Mouse (Mus musculus) ES-Bruce4 (cell line): ENCODE measurements at regions not wholly inside any gene's neighbourhood (a gene's known extent, or its start where the extent isn't known, plus 50 kb on each side); places are given as distances from the start of the nearest gene placed in this dataset.

Experiments used
- H3K27ac ChIP-seq: 2 replicates; pipeline ENCODE4 v1.5.1; 2012; ENCODE audit warnings: low read length, inconsistent platforms; ENCODE audit not compliant: insufficient read depth
- H3K27me3 ChIP-seq: 2 replicates; pipeline ENCODE4 v1.6.1; 2012; ENCODE audit warnings: mild to moderate bottlenecking, low read length, inconsistent platforms; ENCODE audit not compliant: control insufficient read depth, poor library complexity, insufficient read depth, severe bottlenecking
- H3K36me3 ChIP-seq: 2 replicates; pipeline ENCODE4 v1.6.1; 2012; ENCODE audit warnings: inconsistent platforms, mild to moderate bottlenecking, low read length, moderate library complexity; ENCODE audit not compliant: control insufficient read depth, poor library complexity, insufficient read depth, severe bottlenecking
- H3K4me1 ChIP-seq: one replicate; pipeline ENCODE4 v1.8.1; 2011; ENCODE audit warnings: low read length; ENCODE audit not compliant: control insufficient read depth, insufficient read depth
- H3K4me3 ChIP-seq: 2 replicates; pipeline ENCODE4 v1.5.1; 2011; ENCODE audit warnings: low read depth, mild to moderate bottlenecking, low read length
- H3K9ac ChIP-seq: 2 replicates; pipeline ENCODE4 v1.6.1; 2012; ENCODE audit warnings: low read depth, mild to moderate bottlenecking, inconsistent platforms; ENCODE audit not compliant: poor library complexity, severe bottlenecking
- H3K9me3 ChIP-seq: replicated peaks from 2 replicates; pipeline ENCODE4 v1.6.1; 2012; ENCODE audit warnings: mild to moderate bottlenecking, low read length, inconsistent platforms; ENCODE audit not compliant: control insufficient read depth, poor library complexity, insufficient read depth, severe bottlenecking
- CTCF ChIP-seq: IDR thresholded peaks from one replicate; pipeline ENCODE4 v1.8.1; 2011; ENCODE audit warnings: low read depth, low read length
- EP300 ChIP-seq: IDR thresholded peaks from 2 replicates; pipeline ENCODE4 v1.6.1; 2011; ENCODE audit warnings: low read depth, low read length; ENCODE audit not compliant: insufficient read depth
- POLR2A ChIP-seq: IDR thresholded peaks from one replicate; pipeline ENCODE4 v1.8.1; 2011; ENCODE audit warnings: low read length; ENCODE audit not compliant: insufficient read depth

DNA sequence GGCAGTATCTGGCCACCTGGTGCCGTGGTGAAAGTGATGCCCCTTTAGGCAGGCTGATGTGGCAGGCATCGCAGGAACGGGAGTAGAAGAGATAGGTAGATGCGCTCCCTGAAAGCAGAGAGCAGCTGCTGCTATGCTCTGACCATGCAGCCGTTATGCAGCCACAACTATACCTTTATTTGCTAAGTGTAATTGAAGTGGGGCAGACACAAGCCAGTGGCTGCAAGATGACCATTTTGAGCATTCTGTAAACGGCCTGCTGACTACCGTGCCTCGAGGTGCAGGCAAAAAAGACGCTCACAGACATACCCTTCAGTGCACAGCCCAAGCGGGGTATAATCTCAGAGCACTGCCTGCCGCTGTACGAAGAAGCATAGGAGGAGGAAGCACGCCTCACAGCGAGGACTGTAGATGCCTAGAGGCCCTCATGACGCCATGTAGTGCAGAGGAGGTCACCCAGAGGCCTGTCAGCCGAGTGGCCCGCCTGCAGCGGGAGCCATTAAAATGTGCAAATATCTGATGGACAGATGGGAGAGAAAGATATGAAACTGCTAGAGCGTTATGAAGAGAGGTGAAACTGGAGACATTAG is 170.9 kb downstream of the Spata18 start:
- Histone ChIP-seq H3K4me1 (no peaks in the 10 kb centered on the region), H3K9ac (no peak overlapping the region), H3K27ac (no peak overlapping the region), H3K9me3 (no peaks in the 10 kb centered on the region), H3K4me3 (no peak overlapping the region), H3K36me3 (no peaks in the 10 kb centered on the region), H3K27me3 (no peaks in the 10 kb centered on the region)
- TF ChIP-seq EP300 (no peak), CTCF (no peak), POLR2A (no peak)

GRCm38 (mm10) chr5:73823421-73823820 is 172.2 kb downstream of the Spata18 start:
- no peaks in the 10 kb centered on the region for H3K36me3 ChIP-seq
- no peak overlapping the region for H3K4me3 ChIP-seq
- no peak overlapping the region for H3K9ac ChIP-seq
- H3K9me3 ChIP-seq, result no peaks in the 10 kb centered on the region
- H3K27ac ChIP-seq, result no peak overlapping the region
- no peaks in the 10 kb centered on the region for H3K4me1 ChIP-seq
- no peak for TF ChIP-seq EP300
- TF ChIP-seq POLR2A, result no peak
- no peak for TF ChIP-seq CTCF
- H3K27me3 ChIP-seq, result no peaks in the 10 kb centered on the region

GRCm38 (mm10) chr5:73826941-73827340 is 175.8 kb downstream of the Spata18 start:
- no peaks in the 10 kb centered on the region for H3K9me3 ChIP-seq
- no peak overlapping the region for H3K9ac ChIP-seq
- no peak overlapping the region for H3K27ac ChIP-seq
- no peaks in the 10 kb centered on the region for H3K27me3 ChIP-seq
- H3K36me3 ChIP-seq, result no peaks in the 10 kb centered on the region
- no peak overlapping the region for H3K4me3 ChIP-seq
- TF ChIP-seq POLR2A (no peak), CTCF (no peak), EP300 (no peak)
- no peaks in the 10 kb centered on the region for H3K4me1 ChIP-seq

DNA sequence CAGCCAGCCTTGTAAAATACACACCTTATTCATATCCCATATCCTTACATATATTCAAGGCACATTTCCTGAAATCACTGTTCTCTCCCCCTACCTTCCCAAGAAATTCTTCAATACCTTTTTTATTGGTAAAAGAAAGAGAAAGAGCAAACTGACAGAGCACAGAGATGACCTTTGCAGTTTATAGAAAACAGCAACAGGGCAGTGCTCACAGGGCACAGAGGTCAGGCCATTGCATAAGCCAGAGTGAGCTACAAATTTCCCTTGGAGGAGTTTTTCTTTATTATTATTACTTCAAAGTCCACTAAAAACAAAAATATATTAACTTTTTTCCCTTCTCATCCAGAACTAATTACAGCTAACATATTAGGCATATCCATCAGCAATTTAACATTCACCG is 182.5 kb downstream of the Spata18 start:
- Histone ChIP-seq H3K9ac (no peak overlapping the region), H3K27ac (no peak overlapping the region), H3K9me3 (peaks cover 3% of the 10 kb centered on the region; the same call in 1 of the 2 replicates), H3K27me3 (no peaks in the 10 kb centered on the region), H3K4me1 (no peaks in the 10 kb centered on the region), H3K36me3 (no peaks in the 10 kb centered on the region), H3K4me3 (no peak overlapping the region)
- no peak for TF ChIP-seq CTCF
- no peak for TF ChIP-seq EP300
- no peak for TF ChIP-seq POLR2A

DNA sequence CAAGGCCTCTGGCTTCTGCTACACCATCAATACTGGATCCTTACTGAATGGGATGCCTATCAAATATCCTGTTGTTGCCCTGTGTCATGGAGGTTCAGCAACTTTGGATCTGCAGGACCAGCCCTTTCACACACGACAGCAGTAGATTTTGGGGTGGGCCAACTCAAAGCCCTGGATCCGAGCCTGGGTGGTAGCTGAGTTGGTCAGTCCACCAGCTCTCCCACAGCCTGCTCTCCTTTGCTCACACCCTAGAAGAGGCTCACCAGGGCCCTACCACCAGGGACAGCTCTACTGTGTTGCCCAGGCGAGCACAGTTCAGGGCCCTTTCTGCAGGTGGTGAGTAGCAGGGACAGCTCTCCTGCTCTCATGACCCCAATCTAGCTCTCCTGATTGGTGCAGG is 192.6 kb downstream of the Spata18 start:
- TF ChIP-seq EP300 (no peak), CTCF (no peak), POLR2A (no peak)

DNA sequence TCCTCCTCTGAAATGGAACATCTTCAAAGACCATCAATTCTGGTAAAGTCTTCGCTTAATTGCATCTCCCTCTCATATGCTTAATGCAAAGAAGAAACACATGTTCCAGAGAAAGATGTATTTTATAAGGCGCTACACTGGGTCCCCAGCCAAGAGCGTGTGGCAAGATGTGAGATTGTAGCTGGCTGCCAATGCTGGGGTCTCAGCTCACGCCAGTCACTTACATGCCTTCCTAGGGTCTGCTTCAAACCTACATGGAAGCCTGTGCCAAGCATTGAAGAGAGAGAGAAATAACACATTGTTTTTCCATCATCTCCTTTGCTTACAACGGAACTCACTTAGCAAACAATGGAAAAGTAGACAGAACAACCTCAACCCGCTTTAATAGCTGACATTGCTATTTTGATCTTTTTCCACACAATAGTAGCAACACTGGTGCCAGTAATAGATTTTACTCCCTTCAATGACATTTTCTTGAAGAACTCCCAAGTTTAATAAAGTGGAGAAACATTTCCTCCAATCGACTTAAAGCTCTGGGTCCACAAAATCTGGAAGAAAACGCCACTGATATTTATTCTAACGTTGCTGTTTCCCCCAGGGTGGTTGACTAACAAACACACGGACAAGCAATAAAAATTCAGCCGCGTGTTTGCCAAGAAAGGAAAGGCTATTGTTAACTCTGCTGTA is 195.1 kb downstream of the Spata18 start:
- Histone ChIP-seq H3K36me3 (no peaks in the 10 kb centered on the region), H3K9me3 (no peaks in the 10 kb centered on the region), H3K27me3 (no peaks in the 10 kb centered on the region), H3K27ac (no peak overlapping the region), H3K9ac (no peak overlapping the region), H3K4me1 (no peaks in the 10 kb centered on the region), H3K4me3 (no peak overlapping the region)
- TF ChIP-seq CTCF (no peak), POLR2A (no peak), EP300 (no peak)

More for the DNA sequence above, 192.6 kb downstream of the Spata18 start:
- no peak overlapping the region for H3K27ac ChIP-seq
- no peaks in the 10 kb centered on the region for H3K27me3 ChIP-seq
- no peak overlapping the region for H3K4me3 ChIP-seq
- no peaks in the 10 kb centered on the region for H3K36me3 ChIP-seq
- H3K4me1 ChIP-seq, result no peaks in the 10 kb centered on the region
- no peaks in the 10 kb centered on the region for H3K9me3 ChIP-seq
- no peak overlapping the region for H3K9ac ChIP-seq
